Mouse (Mus musculus) midbrain, embryonic 15.5 days (tissue): Measurements from ENCODE around the gene Hoxb6. TPM values are rescaled to one million over a fixed set of nuclear protein-coding genes. Genes with fewer than 3 reads are reported as not detected.

Source experiments
- ATAC-seq: fragments of 200-750 bp; cut with Nextera tagmentation; replicated peaks from 2 replicates; pipeline ENCODE4 v1.8.0; 2017; ENCODE audit warnings: moderate TSS enrichment
- H3K27ac ChIP-seq: fragments of 300-500 bp; sonication (generic); 2 replicates; pipeline ENCODE4 v1.5.1; 2015; ENCODE audit warnings: mild to moderate bottlenecking, inconsistent platforms
- H3K27me3 ChIP-seq: fragments of 300-500 bp; sonication (generic); replicated peaks from 2 replicates; pipeline ENCODE4 v1.6.1; 2015; ENCODE audit warnings: inconsistent platforms
- H3K36me3 ChIP-seq: fragments of 300-500 bp; sonication (generic); replicated peaks from 2 replicates; pipeline ENCODE4 v1.6.1; 2015; ENCODE audit warnings: inconsistent platforms
- H3K4me1 ChIP-seq: fragments of 300-500 bp; sonication (generic); 2 replicates; pipeline ENCODE4 v1.6.1; 2015; ENCODE audit warnings: inconsistent platforms
- H3K4me2 ChIP-seq: fragments of 300-500 bp; sonication (generic); 2 replicates; pipeline ENCODE4 v1.6.1; 2015; ENCODE audit warnings: inconsistent platforms, mild to moderate bottlenecking, moderate library complexity
- H3K4me3 ChIP-seq: fragments of 300-500 bp; sonication (generic); 2 replicates; pipeline ENCODE4 v1.5.1; 2015; ENCODE audit warnings: mild to moderate bottlenecking, inconsistent platforms
- H3K9ac ChIP-seq: fragments of 300-500 bp; sonication (generic); 2 replicates; pipeline ENCODE4 v1.6.1; 2015; ENCODE audit warnings: mild to moderate bottlenecking, inconsistent platforms
- H3K9me3 ChIP-seq: fragments of 300-500 bp; sonication (generic); 2 replicates; pipeline ENCODE4 v1.6.1; 2016; ENCODE audit warnings: inconsistent platforms
- WGBS: fragments of 180-500 bp; shearing (Covaris S2); methylation state at CpG from one replicate; pipeline ENCODE4 v1.1.7; 2015; ENCODE audit warnings: mixed read lengths; 5-methylcytosine and 5-hydroxymethylcytosine counted together
- polyA plus RNA-seq: library from polyadenylated mRNA; unstranded; fragments of >200 nt; fragmentation: Nextera tagmentation; extraction: Ambion mirVana; gene quantifications from 2 replicates; pipeline ENCODE4 v1.2.1, GENCODE M21; 2015

The Hoxb6 gene
- polyA plus RNA-seq, 1 experiment from 2014 or later, result 0.13 TPM

DNA sequence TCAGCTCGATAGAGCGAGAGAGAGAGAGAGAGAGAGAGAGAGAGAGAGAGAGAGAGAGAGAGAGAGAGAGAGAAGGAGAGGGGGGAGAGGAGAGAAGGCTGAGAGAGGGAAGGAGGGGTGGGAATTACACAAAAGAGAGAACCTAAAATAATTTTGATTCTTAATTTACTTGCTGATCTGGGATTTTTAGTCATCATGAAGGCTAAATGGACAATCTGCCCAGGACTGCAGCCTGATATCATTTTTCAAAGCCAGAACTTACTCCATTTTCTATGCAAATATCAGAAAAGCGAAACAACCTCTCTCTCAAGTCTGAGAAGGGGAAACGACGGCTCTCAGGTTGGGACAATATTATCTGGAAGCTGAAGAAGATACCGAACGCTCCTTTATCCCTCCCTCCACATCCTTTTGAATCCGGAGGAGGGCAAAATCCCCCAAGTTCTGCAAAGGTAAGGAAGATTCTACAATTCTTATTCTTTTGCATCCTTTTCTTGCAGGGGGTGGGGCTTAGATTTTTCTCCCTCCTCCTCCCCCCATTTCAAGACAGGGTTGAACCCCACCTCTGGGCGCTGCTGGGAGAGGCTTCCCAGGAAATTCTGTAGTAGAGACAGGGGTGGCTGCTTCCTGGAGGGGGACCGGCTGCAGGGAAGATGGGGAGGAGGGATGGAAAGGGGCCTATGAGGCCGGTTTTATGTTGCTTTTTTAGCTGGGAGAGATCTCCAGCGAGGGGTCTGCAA is 457 bp downstream of the Hoxb6 start:
- H3K27ac ChIP-seq, result no peak overlapping the region
- no peaks in the 10 kb centered on the region for H3K4me1 ChIP-seq
- no peak overlapping the region for H3K4me3 ChIP-seq
- H3K36me3 ChIP-seq, result no peaks in the 10 kb centered on the region
- no peak overlapping the region for H3K4me2 ChIP-seq
- ATAC-seq, result no peak
- peaks cover 97% of the 10 kb centered on the region for H3K27me3 ChIP-seq
- H3K9ac ChIP-seq, result no peak overlapping the region
- whole genome bisulfite sequencing, result 0% methylated on average over 12 of the region's 12 CpGs
- H3K9me3 ChIP-seq, result no peaks in the 10 kb centered on the region

DNA sequence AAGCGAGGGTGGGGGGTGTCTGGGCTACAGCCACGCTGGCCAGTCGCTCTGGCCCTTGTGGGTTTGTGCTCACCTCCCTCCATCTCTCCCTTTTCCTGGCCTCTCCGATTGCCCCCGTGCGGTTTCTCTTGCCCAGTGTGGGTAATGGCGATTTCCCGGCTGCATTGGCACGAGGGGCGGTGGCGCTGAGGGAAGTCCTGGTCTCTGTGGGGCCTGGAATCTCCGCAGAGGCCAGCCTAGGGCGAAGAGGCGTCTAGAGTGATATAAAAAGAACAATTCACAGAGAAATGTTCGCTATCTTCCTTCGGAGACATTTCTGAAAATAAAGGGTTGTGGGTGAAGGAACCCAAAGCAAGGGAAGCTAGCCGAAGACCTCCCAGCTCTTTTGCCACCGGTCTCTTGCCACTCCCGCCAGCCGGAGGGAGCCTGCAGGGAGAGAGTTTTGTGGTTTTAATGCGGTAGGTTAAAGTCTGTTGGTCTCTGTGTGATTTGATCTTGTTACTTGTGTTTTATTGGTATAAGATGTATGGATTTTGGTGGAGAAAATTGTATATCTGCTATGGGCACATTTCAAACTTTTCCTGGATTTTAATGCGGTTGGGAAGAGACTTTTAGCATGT is 1.1 kb downstream of the Hoxb6 start:
- no peak overlapping the region for H3K4me3 ChIP-seq

DNA sequence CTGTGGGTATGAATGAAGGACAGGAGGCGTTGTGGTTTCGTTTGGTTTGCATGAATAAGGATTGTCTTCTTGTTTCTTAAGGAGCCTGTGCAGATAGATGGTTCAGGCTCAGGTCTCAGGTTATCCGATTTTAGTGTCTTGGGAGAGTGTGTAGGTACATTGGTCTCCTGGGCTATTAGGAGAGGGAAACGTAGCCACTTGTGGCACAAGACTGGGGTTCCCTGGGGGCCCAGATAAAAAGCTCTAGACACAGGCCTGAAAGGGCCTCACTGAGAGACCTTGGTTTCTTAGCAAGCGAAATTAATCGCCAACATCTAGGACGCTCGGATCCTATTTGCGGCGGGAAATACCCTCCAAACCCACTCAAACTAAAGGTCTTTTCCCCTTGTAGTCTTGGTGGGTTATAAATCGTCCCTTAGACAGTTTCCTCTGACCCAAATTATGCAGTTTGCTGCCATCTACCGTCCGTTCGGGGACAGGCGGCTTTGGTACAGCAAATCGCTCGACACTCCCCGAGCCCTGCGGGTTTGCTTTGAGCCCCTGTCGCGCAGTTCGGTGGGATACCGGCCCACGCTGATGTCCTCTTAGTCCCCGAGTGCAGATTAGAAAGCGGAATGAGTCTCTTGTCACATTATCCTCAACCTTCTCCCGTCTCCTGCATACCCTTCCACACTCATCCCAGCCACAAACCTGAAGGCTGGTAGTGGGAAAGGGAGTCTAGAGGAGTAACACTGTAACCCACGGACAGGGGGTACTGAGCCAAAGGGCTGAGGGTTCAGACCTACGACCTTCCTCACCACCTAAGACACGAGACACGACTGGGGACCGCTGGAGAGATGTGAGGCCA is 2.2 kb downstream of the Hoxb6 start:
- Histone ChIP-seq H3K4me2 (no peak overlapping the region), H3K27ac (no peak overlapping the region)
- WGBS, result under 1% methylated on average over 32 of the region's 32 CpGs

More for the DNA sequence above, 1.1 kb downstream of the Hoxb6 start:
- H3K4me1 ChIP-seq, result no peaks in the 10 kb centered on the region
- ATAC-seq, result no peak
- 2% methylated on average over 22 of the region's 22 CpGs for WGBS
- no peak overlapping the region for H3K27ac ChIP-seq
- no peak overlapping the region for H3K9ac ChIP-seq
- peaks cover 97% of the 10 kb centered on the region for H3K27me3 ChIP-seq
- H3K36me3 ChIP-seq, result no peaks in the 10 kb centered on the region
- H3K4me2 ChIP-seq, result no peak overlapping the region
- H3K9me3 ChIP-seq, result no peaks in the 10 kb centered on the region

DNA sequence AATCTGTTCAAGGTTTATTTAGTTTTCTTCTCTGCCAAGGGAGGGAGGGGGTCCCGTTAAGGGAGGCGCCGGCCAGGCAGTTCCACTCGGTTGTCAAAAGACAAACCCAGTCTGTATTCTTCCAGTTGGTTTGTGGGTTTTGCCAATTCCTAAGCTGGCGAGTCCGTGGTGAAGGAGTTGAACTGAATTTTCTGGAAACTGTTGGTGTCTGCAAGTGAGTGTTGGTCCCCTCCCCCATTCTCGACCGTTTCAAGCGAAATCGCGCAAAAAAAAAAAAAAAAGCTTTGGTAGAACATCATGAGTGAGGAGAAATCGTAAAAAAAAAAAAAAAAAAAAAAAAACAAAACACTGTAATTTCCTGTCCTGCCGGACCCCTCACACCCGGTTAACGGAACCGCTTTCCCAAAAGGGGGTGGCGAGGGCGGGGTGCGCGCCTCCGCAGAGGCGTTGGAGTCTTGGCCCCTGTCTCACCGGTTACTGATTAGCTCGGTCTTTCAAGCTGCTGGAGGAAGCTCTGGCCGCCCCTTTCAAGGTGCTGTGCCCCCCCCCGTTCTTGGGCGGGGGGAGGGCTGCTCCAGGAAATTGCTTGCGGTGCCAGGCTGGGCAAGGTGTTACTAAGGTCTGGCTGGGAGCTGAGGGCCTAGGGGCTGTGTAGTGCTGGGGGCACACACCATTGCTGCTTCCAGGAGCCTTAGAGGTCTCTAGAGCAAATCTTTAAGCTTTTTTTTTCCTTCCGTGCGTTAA is 3.0 kb downstream of the Hoxb6 start:
- 1% methylated on average over 30 of the region's 30 CpGs for WGBS
- H3K4me2 ChIP-seq, result no peak overlapping the region
- H3K36me3 ChIP-seq, result no peaks in the 10 kb centered on the region
- no peaks in the 10 kb centered on the region for H3K4me1 ChIP-seq
- no peak for ATAC-seq
- H3K27me3 ChIP-seq, result peaks cover 96% of the 10 kb centered on the region
- no peak overlapping the region for H3K9ac ChIP-seq
- no peak overlapping the region for H3K27ac ChIP-seq
- no peak overlapping the region for H3K4me3 ChIP-seq
- H3K9me3 ChIP-seq, result no peaks in the 10 kb centered on the region

More for the DNA sequence above, 2.2 kb downstream of the Hoxb6 start:
- no peak overlapping the region for H3K4me3 ChIP-seq
- no peaks in the 10 kb centered on the region for H3K9me3 ChIP-seq
- no peaks in the 10 kb centered on the region for H3K36me3 ChIP-seq
- ATAC-seq, result no peak
- H3K4me1 ChIP-seq, result no peaks in the 10 kb centered on the region
- peaks cover 96% of the 10 kb centered on the region for H3K27me3 ChIP-seq
- no peak overlapping the region for H3K9ac ChIP-seq

GRCm38 (mm10) chr11:96296997-96297396 is 4.7 kb downstream of the Hoxb6 start:
- peaks cover 97% of the 10 kb centered on the region for H3K27me3 ChIP-seq
- H3K4me1 ChIP-seq, result no peaks in the 10 kb centered on the region
- no peak for ATAC-seq
- H3K9ac ChIP-seq, result no peak overlapping the region
- no peak overlapping the region for H3K4me3 ChIP-seq
- H3K9me3 ChIP-seq, result no peaks in the 10 kb centered on the region
- no peak overlapping the region for H3K4me2 ChIP-seq
- WGBS, result 3% methylated on average over 2 of the region's 2 CpGs
- H3K36me3 ChIP-seq, result no peaks in the 10 kb centered on the region
- H3K27ac ChIP-seq, result no peak overlapping the region

DNA sequence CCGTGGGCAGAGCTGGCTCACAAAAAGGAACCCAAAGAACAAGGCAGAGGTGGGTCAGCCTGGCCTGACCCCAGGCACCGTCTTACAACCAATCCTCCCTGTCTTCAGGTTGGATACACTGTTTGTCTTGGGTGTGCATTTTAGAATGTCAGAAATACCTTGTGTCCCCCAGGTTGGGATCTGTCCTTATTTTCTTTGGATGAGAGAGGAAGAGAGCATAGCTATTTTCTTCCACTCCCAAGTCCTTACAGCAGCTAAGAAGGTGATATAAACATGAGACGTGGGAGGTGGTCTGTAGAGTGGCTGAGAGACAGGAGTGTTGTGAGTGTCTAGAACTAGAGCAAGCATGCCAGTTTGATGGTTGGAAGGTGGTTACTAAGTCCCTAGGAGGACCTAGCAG is 5.2 kb downstream of the Hoxb6 start:
- WGBS, result 1% methylated on average over 3 of the region's 3 CpGs
- ATAC-seq, result no peak
- H3K4me3 ChIP-seq, result no peak overlapping the region

DNA sequence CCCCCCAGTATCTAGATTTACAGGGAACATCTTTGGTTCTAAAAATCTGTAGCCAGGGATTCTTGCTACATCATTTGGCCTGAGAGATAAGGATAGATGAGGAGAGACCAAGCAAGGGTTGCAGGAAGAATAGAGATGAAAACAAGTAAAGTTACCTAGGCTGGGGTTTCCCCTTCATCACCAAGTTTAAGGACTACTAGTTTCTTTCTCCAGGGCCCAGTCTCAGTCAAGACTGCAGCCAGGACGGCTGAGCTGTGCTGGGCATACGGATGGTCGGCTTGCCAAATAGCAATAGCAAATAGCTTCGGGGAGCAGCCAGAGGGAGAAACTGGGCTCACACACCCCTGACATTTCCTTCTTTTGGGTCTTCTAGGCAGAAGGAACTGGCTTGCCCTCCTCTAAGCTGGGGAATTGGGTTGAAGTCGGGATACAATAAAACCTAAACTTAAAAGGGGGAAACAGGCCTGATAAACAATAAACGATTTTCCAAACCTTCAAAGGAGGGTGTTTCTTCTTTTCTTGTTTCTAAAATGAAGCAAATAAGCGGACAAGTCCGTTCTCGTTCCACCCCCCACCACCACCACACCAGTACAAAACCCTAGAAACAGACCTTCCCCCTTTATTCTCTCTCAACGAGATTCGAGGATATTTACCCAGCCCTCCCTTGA is 5.8 kb downstream of the Hoxb6 start:
- Histone ChIP-seq H3K9me3 (no peaks in the 10 kb centered on the region), H3K4me2 (no peak overlapping the region), H3K4me3 (no peak overlapping the region), H3K36me3 (no peaks in the 10 kb centered on the region), H3K9ac (no peak overlapping the region), H3K27ac (no peak overlapping the region), H3K27me3 (peaks cover 97% of the 10 kb centered on the region), H3K4me1 (no peaks in the 10 kb centered on the region; the same call in 1 of the 2 replicates)
- no peak for ATAC-seq
- 4% methylated on average over 11 of the region's 11 CpGs for WGBS

More for the DNA sequence above, 5.2 kb downstream of the Hoxb6 start:
- Histone ChIP-seq H3K27ac (no peak overlapping the region), H3K27me3 (peaks cover 97% of the 10 kb centered on the region), H3K4me2 (no peak overlapping the region), H3K36me3 (no peaks in the 10 kb centered on the region), H3K9me3 (no peaks in the 10 kb centered on the region), H3K4me1 (no peaks in the 10 kb centered on the region), H3K9ac (no peak overlapping the region)

DNA sequence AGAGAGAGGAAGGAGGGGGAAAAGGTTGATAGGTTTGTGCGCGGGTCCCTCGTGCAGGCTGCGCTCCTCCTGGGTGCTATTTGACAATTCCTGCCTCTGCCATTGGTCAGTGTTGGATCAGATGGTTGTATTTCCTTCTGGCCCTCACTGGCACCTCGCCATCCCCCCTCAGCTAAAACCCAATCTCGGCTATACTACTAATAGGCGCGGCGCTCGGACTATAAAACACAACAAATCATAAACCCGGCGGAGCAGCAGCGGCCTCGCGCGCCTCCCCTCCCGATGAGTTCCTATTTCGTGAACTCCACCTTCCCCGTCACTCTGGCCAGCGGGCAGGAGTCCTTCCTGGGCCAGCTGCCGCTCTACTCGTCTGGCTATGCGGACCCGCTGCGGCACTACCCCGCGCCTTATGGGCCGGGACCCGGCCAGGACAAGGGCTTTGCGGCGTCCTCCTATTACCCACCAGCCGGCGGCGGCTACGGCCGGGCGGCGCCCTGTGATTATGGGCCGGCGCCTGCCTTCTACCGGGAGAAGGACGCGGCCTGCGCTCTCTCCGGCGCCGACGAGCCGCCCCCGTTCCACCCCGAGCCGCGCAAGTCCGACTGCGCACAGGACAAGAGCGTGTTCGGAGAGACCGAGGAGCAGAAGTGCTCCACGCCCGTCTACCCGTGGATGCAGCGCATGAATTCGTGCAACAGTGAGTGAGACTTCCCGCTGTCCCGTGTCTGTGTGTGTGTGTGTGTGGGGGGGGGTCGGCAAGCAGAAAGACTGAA is 6.8 kb downstream of the Hoxb6 start:
- H3K4me2 ChIP-seq, result no peak overlapping the region
- ATAC-seq, result no peak
- H3K4me1 ChIP-seq, result peaks cover 3% of the 10 kb centered on the region
- under 1% methylated on average over 66 of the region's 66 CpGs for WGBS
- H3K9me3 ChIP-seq, result no peaks in the 10 kb centered on the region
- no peak overlapping the region for H3K4me3 ChIP-seq
- peaks cover 97% of the 10 kb centered on the region for H3K27me3 ChIP-seq
- H3K27ac ChIP-seq, result no peak overlapping the region
- no peak overlapping the region for H3K9ac ChIP-seq
- H3K36me3 ChIP-seq, result no peaks in the 10 kb centered on the region

GRCm38 (mm10) chr11:96299781-96300180 is 7.5 kb downstream of the Hoxb6 start:
- H3K4me1 ChIP-seq, result peaks cover 3% of the 10 kb centered on the region
- ATAC-seq, result no peak
- H3K27me3 ChIP-seq, result peaks cover 97% of the 10 kb centered on the region
- H3K4me3 ChIP-seq, result no peak overlapping the region
- H3K9ac ChIP-seq, result no peak overlapping the region
- WGBS, result 1% methylated on average over 9 of the region's 9 CpGs
- no peaks in the 10 kb centered on the region for H3K36me3 ChIP-seq
- H3K4me2 ChIP-seq, result no peak overlapping the region
- H3K9me3 ChIP-seq, result no peaks in the 10 kb centered on the region
- no peak overlapping the region for H3K27ac ChIP-seq

DNA sequence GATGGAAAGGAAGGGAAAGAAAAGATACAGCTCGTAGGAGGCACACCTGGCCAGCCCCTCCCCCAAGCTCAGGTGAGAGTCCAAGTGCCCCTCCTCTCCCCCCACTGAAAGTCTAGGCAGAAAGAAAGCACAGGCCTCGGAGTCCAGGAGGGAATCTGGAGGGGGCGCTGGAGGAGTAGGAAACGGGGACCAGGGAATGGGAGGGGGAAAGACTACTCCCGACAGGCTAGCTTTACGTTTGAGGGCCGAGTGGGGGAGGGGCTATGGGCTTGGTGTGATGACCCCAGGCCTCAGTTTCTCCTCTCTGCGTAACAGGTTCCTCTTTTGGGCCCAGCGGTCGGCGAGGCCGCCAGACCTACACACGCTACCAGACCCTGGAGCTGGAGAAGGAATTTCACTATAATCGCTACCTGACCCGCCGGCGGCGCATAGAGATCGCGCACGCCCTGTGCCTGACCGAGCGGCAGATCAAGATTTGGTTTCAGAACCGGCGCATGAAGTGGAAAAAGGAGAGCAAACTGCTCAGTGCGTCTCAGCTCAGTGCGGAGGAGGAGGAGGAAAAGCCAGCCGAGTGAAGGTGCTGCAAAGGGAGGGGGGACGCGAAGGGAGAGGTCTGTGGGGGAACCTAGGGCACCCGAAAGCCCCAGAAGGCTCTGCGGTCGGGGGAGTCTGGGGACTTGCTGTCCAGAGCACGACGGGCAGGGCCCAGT is 8.2 kb downstream of the Hoxb6 start:
- WGBS, result 2% methylated on average over 35 of the region's 35 CpGs
- Histone ChIP-seq H3K27ac (no peak overlapping the region), H3K4me3 (no peak overlapping the region), H3K4me2 (no peak overlapping the region), H3K9me3 (no peaks in the 10 kb centered on the region), H3K27me3 (peaks cover 96% of the 10 kb centered on the region), H3K36me3 (no peaks in the 10 kb centered on the region), H3K9ac (no peak overlapping the region), H3K4me1 (peaks cover 3% of the 10 kb centered on the region)
- ATAC-seq, result no peak

- Histone ChIP-seq H3K27me3 (peaks cover 96% of the 10 kb centered on the region), H3K9ac (no peak overlapping the region), H3K4me3 (no peak overlapping the region), H3K4me2 (no peak overlapping the region), H3K4me1 (peaks cover 3% of the 10 kb centered on the region), H3K36me3 (no peaks in the 10 kb centered on the region), H3K9me3 (no peaks in the 10 kb centered on the region), H3K27ac (no peak overlapping the region)
- WGBS, result 4% methylated on average over 10 of the region's 10 CpGs
- ATAC-seq, result no peak
Measured at GRCm38 (mm10) chr11:96301064-96301431, 8.8 kb downstream of the Hoxb6 start.
